Mouse (Mus musculus) frontal cortex, adult 2 months (tissue): ENCODE measurements around the gene Gm15517. TPM values are rescaled to one million over a fixed set of nuclear protein-coding genes. Genes with fewer than 3 reads are reported as not detected.

Experiments
- DNase-seq, 2 experiments: peaks; one replicate each; pipeline ENCODE4 v3.0.0; 2022; ENCODE audit warnings: low spot score in 1 of 2; ENCODE audit errors: extremely low spot score in 1 of 2
- polyA plus RNA-seq: library from polyadenylated mRNA; depleted of rRNA; stranded (reverse); fragments of >200 nt; gene quantifications from 2 replicates; pipeline ENCODE4 v1.2.3, GENCODE M21; 2012; rRNA removed

Gene Gm15517
- polyA plus RNA-seq, 1 experiment: 0.82 TPM

DNA sequence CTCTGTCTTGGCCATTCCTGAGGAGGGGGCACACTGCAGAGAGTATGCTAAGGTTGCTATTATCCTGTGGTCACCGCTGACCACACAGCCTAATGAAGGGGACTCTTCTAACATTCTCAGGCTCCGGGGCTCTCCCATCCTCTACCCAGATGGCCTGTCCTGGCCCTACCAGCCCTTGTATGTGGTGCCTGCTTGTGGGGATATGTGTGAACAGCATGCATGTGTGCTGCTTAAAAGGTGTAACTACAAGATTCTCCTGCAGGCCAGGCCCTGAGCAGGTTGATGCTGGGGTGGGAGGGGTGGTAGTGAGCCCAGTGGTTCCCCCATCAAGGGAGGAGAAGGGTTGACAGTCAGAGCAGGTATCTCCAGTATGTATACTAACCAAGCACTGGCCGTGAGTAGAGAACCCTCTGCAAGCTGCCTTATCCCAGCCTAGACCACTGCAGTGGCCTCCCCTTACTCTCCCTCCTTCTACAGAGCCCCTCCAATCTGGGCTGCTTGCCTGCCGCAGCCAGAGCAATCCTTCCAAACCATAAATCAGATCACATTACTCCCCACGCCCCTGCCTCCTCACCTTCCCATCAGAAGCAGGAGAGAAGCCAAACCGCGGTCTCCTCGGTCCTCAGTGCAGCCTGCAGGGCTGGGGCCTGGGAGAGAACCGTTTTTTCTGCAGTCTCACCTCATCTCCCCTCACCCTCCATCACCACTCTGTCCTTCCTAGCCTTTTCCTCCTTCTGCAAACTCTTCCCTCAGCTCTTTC is 46.2 kb downstream of the Gm15517 start:
- no peak for DNase-seq

DNA sequence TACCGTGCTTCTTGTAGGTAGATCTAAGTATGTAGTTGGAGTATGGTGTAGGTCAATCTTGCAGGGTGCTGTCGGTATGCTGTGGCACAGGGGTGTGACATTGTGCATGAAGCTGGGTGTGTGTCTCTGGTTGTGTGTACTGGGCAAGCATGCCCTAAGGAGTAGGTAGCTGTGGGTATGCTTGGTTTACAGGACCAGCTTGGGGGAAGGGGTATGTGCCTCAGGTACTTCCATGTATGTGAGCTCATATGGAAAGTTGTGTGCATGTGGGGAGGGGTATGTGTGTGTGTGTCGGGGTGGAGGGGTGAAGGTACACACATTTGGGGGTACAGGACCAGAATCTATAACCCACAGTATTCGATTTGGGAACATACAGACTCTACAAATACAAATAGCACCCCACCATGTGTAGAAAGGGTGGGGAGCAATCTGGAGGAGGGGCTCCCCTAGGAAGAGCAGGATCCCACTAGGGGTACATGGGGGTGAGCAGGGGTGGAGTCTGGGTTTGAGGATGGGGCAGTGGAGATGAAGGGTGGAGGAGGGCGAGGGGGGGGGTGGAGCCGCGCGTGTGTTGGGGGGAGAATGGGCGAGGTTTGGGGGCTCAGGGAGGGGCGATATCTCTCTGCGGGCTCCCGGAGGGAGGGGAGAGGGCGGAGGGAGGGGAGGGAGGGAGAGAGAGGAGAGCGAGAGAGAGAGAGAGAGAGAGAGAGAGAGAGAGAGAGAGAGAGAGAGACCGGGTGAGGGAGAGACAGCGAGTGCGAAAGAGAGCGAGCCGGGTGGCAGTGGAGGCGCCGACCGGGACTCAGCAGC is 48.4 kb downstream of the Gm15517 start, which contains the start of gene Shank1:
TSS of gene Shank1 (plus strand) at position 779 of the 810 bp plus-strand sequence.
- DNase-seq: no peak

DNA sequence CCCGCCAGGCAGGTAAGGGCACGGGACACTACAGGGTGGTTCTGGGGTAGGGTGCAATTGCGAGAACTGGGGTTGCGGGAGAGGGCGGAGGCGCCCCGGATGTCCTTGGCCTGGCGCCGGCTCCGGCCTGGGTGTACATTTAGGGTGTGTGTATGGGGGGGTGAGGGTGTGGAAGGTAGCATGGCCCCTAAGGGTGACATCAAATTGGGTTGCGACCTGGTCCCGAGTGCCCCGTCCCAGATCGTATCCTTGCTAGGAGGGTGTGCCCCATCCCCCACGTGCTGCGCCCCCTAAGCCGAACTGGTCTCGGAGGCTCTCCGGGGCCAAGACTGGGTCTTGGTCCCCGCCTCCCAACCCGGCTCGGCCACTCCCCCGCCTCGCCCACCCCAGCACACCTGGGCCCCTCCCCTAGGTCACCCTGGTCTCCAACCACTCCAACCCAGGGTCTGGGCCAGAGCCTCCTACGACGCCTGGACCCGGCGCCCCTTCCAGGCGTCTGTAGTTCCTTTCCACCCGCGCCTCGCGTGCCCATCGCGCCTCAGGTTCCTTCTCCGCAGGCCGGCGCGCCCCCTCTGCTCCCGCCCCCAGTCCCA is 49.1 kb downstream of the Gm15517 start:
- DNase-seq: no peak

DNA sequence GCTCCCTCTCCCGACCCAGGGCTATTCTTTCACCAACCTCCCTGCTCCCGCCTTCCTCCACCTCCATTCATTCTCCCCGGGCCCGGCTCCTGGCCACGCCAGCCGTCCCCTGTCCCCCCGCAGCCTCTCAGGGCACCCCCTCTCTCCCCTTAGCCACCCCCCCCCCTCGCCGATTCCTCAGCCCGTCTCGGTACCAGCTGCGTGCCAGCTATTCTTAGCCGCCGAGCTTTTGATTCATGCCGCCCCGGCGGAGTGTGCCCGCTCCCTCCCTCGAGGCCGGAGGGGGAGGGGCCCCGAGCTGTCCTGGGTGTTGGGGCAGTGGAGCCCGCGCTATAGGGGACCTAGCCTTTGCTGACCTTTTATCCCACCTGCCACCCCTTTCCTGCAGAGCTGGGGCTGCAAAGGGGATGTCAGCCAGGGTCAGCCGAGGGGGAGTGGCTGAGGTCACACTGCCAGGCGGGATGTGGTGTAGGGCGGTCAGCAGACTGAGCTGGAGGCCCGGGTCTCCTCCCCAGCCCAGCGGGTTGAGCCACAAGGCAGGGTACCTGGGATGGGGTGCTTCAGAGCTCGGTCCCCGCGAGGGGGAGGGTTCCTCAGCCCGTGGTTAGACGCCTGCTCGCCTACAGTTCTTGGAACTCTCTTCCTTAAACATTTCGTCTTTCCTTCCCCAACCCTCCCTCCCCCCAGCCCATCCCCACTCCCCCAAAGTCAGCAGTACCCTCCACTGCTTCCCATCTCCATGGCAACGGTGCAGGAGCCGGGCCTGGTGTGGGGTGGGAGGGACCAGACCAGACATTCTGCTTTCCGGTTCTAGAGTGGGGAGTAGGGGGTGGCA is 49.8 kb downstream of the Gm15517 start:
- peak in 1 of 2 experiments; percentile 82 for DNase-seq

Other genes with a start within 250 kb of the Gm15517 start
- gene Klk1b26, start 249.3 kb upstream of the Gm15517 start, polyA plus RNA-seq: not detected in 2 replicates
- gene Klk1b27, start 209.2 kb upstream of the Gm15517 start, polyA plus RNA-seq: 0.18 TPM in 1 of 2 replicates, not detected in the other
- not detected in 2 replicates for gene Klk1b21, start 159.1 kb upstream of the Gm15517 start, polyA plus RNA-seq
- not detected in 2 replicates for gene Klk1b22, start 148.8 kb upstream of the Gm15517 start, polyA plus RNA-seq
- not detected in 2 replicates for gene Klk1b16, start 124.7 kb upstream of the Gm15517 start, polyA plus RNA-seq
- gene Klk1b24, start 73.2 kb upstream of the Gm15517 start, polyA plus RNA-seq: not detected in 2 replicates
- gene Klk1b3, start 63.3 kb upstream of the Gm15517 start, polyA plus RNA-seq: not detected in 2 replicates
- gene Klk1b4, start 54.0 kb upstream of the Gm15517 start, polyA plus RNA-seq: not detected in 2 replicates
- gene Klk1b5, start 45.5 kb upstream of the Gm15517 start, polyA plus RNA-seq: not detected in 2 replicates
- gene Klk1, start 36.1 kb upstream of the Gm15517 start, polyA plus RNA-seq: 0.25 TPM in 1 of 2 replicates, not detected in the other
- gene Gm36864, start 25.3 kb upstream of the Gm15517 start, polyA plus RNA-seq: not detected in 2 replicates
- 2.1 TPM in 2 replicates for gene 1700028J19Rik, start 14.8 kb upstream of the Gm15517 start, polyA plus RNA-seq
- gene 2410002F23Rik, start 14.7 kb upstream of the Gm15517 start, polyA plus RNA-seq: 114 and 118 TPM in 2 replicates
- gene Acp4, start 4.1 kb upstream of the Gm15517 start, polyA plus RNA-seq: not detected in 2 replicates
- gene Clec11a, start 45.5 kb downstream of the Gm15517 start, polyA plus RNA-seq: 4.8 and 5.4 TPM in 2 replicates
- gene Shank1, start 48.8 kb downstream of the Gm15517 start, polyA plus RNA-seq: 130 and 138 TPM in 2 replicates
- gene Syt3, start 122.7 kb downstream of the Gm15517 start, polyA plus RNA-seq: 56.7 and 57.0 TPM in 2 replicates
- gene 1700008O03Rik, start 124.4 kb downstream of the Gm15517 start, polyA plus RNA-seq: 3.7 and 3.8 TPM in 2 replicates
- 230 and 247 TPM in 2 replicates for gene Lrrc4b, start 167.6 kb downstream of the Gm15517 start, polyA plus RNA-seq
- 12.2 and 14.4 TPM in 2 replicates for gene Aspdh, start 203.9 kb downstream of the Gm15517 start, polyA plus RNA-seq
- 169 and 184 TPM in 2 replicates for gene Josd2, start 206.5 kb downstream of the Gm15517 start, polyA plus RNA-seq
- 252 and 282 TPM in 2 replicates for gene Emc10, start 235.1 kb downstream of the Gm15517 start, polyA plus RNA-seq
- gene Fam71e1, start 235.1 kb downstream of the Gm15517 start, polyA plus RNA-seq: 27.3 and 33.6 TPM in 2 replicates